Mouse (Mus musculus) gastrocnemius, adult 8-10 months (tissue): ENCODE measurements around the gene Lsm14b. TPM values are rescaled to one million over a fixed set of nuclear protein-coding genes. Genes with fewer than 3 reads are reported as not detected.

Experiments used
- DNase-seq, 2 experiments: peaks; one replicate each; pipeline ENCODE4 v3.0.0; 2022; ENCODE audit warnings: low spot score in 2 of 2
- total RNA-seq, 4 experiments: library from RNA; stranded (reverse); gene quantifications; 2 replicates each; pipeline ENCODE4 v1.2.4; 2022

The Lsm14b gene
- total RNA-seq, 4 experiments from 2014 or later, result 48.2 to 51.7 (median 50.2) TPM

- no peak for DNase-seq
Measured at GRCm38 (mm10) chr2:180017632-180018031, 7.2 kb upstream of the Lsm14b start.

- no peak for DNase-seq
Measured at GRCm38 (mm10) chr2:180018573-180018972, 6.2 kb upstream of the Lsm14b start.

- no peak for DNase-seq
Measured at GRCm38 (mm10) chr2:180020091-180020661, 4.6 kb upstream of the Lsm14b start.

GRCm38 (mm10) chr2:180020919-180021318, 3.9 kb upstream of the Lsm14b start:
- no peak for DNase-seq

- DNase-seq, result no peak
Measured at GRCm38 (mm10) chr2:180022751-180023150, 2.0 kb upstream of the Lsm14b start.

GRCm38 (mm10) chr2:180025135-180025860, 511 bp downstream of the Lsm14b start:
- no peak for DNase-seq

GRCm38 (mm10) chr2:180025861-180026200, 1.0 kb downstream of the Lsm14b start:
- no peak for DNase-seq

- DNase-seq, result no peak
Measured at GRCm38 (mm10) chr2:180027768-180028167, 3.0 kb downstream of the Lsm14b start.

- DNase-seq, result no peak
Measured at GRCm38 (mm10) chr2:180031270-180031669, 6.5 kb downstream of the Lsm14b start.

- DNase-seq, result no peak
Measured at GRCm38 (mm10) chr2:180032925-180033324, 8.1 kb downstream of the Lsm14b start.

- DNase-seq, result no peak
Measured at GRCm38 (mm10) chr2:180033956-180034355, 9.2 kb downstream of the Lsm14b start.

GRCm38 (mm10) chr2:180034753-180035152, 10.0 kb downstream of the Lsm14b start:
- no peak for DNase-seq

GRCm38 (mm10) chr2:180040406-180040805, 15.6 kb downstream of the Lsm14b start:
- no peak for DNase-seq

- DNase-seq, result no peak
Measured at GRCm38 (mm10) chr2:180041577-180042255, 16.9 kb downstream of the Lsm14b start.

GRCm38 (mm10) chr2:180042256-180042857, 17.6 kb downstream of the Lsm14b start, which contains the start of the genes Psma7 and Ss18l1:
Gene Psma7 (minus strand): TSS chr2:180042433.
Gene Ss18l1 (plus strand): TSS chr2:180042509.
- peak; percentile 80 to 86 for DNase-seq

- DNase-seq, result peak in 1 of 2 experiments; percentile 40
Measured at GRCm38 (mm10) chr2:180042858-180043515, 18.2 kb downstream of the Lsm14b start.

- no peak for DNase-seq
Measured at GRCm38 (mm10) chr2:180045283-180045682, 20.5 kb downstream of the Lsm14b start.

GRCm38 (mm10) chr2:180047580-180047979, 22.8 kb downstream of the Lsm14b start:
- no peak for DNase-seq

- no peak for DNase-seq
Measured at GRCm38 (mm10) chr2:180047980-180048635, 23.3 kb downstream of the Lsm14b start.

GRCm38 (mm10) chr2:180050986-180051385, 26.2 kb downstream of the Lsm14b start:
- peak; percentile 52 to 64 for DNase-seq
